Mouse (Mus musculus): ENCODE measurements around the gene Thrap3.
"Not testable (repeated sequence)": the region's sequence is repeated elsewhere in the genome, so short reads cannot be mapped to it uniquely, and the experiment has no call there.

Gene Thrap3

GRCm38 (mm10) chr4:126217771-126218170 is 15.2 kb upstream of the Thrap3 start:
- DNase-seq, result no peak

- DNase-seq, result no peak
Observed at GRCm38 (mm10) chr4:126207081-126207480, 4.5 kb upstream of the Thrap3 start.

GRCm38 (mm10) chr4:126205386-126205785 is 2.8 kb upstream of the Thrap3 start:
- no peak for DNase-seq

GRCm38 (mm10) chr4:126204661-126205230 is 2.2 kb upstream of the Thrap3 start:
- DNase-seq, result no peak

- DNase-seq, result no peak
Observed at GRCm38 (mm10) chr4:126204016-126204415, 1.5 kb upstream of the Thrap3 start.

- no peak for DNase-seq
Observed at GRCm38 (mm10) chr4:126203336-126203895, 856 bp upstream of the Thrap3 start.

- no peak for DNase-seq
Observed at GRCm38 (mm10) chr4:126201514-126202302, 852 bp downstream of the Thrap3 start.

GRCm38 (mm10) chr4:126200656-126201055 is 1.9 kb downstream of the Thrap3 start:
- DNase-seq, result no peak

- no peak for DNase-seq
Observed at GRCm38 (mm10) chr4:126200036-126200435, 2.5 kb downstream of the Thrap3 start.

- no peak for DNase-seq
Observed at GRCm38 (mm10) chr4:126199556-126199955, 3.0 kb downstream of the Thrap3 start.

GRCm38 (mm10) chr4:126197485-126197884 is 5.1 kb downstream of the Thrap3 start:
- no peak for DNase-seq

- no peak for DNase-seq
Observed at GRCm38 (mm10) chr4:126194916-126195315, 7.6 kb downstream of the Thrap3 start.

- no peak for DNase-seq
Observed at GRCm38 (mm10) chr4:126194216-126194615, 8.3 kb downstream of the Thrap3 start.

- no peak for DNase-seq
Observed at GRCm38 (mm10) chr4:126190636-126191035, 11.9 kb downstream of the Thrap3 start.

GRCm38 (mm10) chr4:126187096-126187495 is 15.5 kb downstream of the Thrap3 start:
- no peak for DNase-seq

GRCm38 (mm10) chr4:126183034-126183433 is 19.5 kb downstream of the Thrap3 start:
- DNase-seq, result no peak

- DNase-seq, result no peak
Observed at GRCm38 (mm10) chr4:126181170-126181957, 21.2 kb downstream of the Thrap3 start.

GRCm38 (mm10) chr4:126175980-126176379 is 26.6 kb downstream of the Thrap3 start:
- not testable (repeated sequence) for DNase-seq

- no peak for DNase-seq
Observed at GRCm38 (mm10) chr4:126173800-126174199, 28.8 kb downstream of the Thrap3 start.

- not testable (repeated sequence) for DNase-seq
Observed at GRCm38 (mm10) chr4:126170737-126171136, 31.8 kb downstream of the Thrap3 start.

GRCm38 (mm10) chr4:126168851-126169250 is 33.7 kb downstream of the Thrap3 start:
- no peak for DNase-seq

GRCm38 (mm10) chr4:126166084-126166483 is 36.5 kb downstream of the Thrap3 start:
- no peak for DNase-seq

- not testable (repeated sequence) for DNase-seq
Observed at GRCm38 (mm10) chr4:126165092-126165491, 37.5 kb downstream of the Thrap3 start.

Measured in right cerebral cortex, postnatal 25 days (tissue).